Mouse (Mus musculus): Measurements from ENCODE around the gene Zzef1.

Zzef1 gene

GRCm38 (mm10) chr11:72960723-72961071 is 164.7 kb downstream of the Zzef1 start:
- no peak for DNase-seq

- no peak for DNase-seq
Measured at GRCm38 (mm10) chr11:72961072-72961980, 165.3 kb downstream of the Zzef1 start, which contains the start of gene Atp2a3. Gene Atp2a3 (plus strand): TSS chr11:72961169.

- DNase-seq: no peak
Measured at GRCm38 (mm10) chr11:72962378-72962777, 166.4 kb downstream of the Zzef1 start.

GRCm38 (mm10) chr11:72963058-72963788 is 167.2 kb downstream of the Zzef1 start:
- no peak for DNase-seq

- DNase-seq: no peak
Measured at GRCm38 (mm10) chr11:72963789-72964294, 167.8 kb downstream of the Zzef1 start.

- no peak for DNase-seq
Measured at GRCm38 (mm10) chr11:72974995-72975503, 179.0 kb downstream of the Zzef1 start.

Data from cerebellum, adult 11 months (tissue).